Mouse (Mus musculus) cerebellum, adult (tissue): ENCODE data around the gene Vti1a.

Source experiments
- ATAC-seq: cut with Nextera tagmentation; 2 replicates; pipeline ENCODE4 v1.9.2; 2017; ENCODE audit warnings: mild to moderate bottlenecking, moderate library complexity, mixed read lengths; ENCODE audit not compliant: insufficient number of reproducible peaks, low FRiP score, low TSS enrichment

Vti1a gene

GRCm38 (mm10) chr19:55316109-55316714 is at the start of gene Vti1a:
Vti1a (plus strand) TSS chr19:55316295.
- peak; percentile 86 for ATAC-seq

DNA sequence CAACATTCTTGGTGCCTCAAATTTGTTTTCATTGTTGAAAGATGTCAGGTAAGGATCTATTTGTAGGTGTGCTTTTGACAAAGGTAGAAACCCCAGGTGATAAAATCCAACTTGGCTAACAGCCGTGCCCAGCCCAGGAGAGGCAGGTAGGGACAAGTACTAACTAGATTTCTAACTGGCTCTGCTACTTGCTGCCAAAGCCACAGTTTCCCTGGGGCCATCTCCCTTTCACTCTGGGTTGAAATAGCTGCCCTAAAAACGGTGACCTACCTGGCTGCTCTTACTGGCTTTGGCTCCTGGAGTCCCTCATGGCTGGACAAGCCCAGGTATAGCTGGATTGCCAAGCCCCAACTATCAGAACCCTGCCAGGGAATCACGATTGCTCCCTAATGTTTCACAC is 49.3 kb upstream of the Vti1a start:
- no peak for ATAC-seq

DNA sequence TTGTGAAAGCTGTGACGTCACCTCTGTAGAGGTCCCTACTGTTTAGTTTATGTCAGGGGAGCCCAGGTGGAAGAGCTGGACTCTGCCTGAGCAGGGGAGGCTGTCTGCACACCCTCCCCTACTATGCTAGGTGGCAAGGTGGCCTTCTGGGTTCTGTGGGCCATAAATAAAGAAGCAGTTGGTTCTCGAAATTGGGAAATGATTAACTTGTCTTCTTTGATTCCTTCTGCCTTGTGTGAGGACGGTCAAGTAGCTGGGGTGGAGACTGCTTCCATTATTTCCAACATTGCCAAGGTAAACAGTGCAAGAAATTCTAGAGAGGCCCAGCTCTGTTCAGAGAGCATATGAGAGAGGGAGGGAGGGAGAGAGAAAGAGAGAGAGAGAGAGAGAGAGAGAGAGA is 47.9 kb upstream of the Vti1a start:
- no peak for ATAC-seq

DNA sequence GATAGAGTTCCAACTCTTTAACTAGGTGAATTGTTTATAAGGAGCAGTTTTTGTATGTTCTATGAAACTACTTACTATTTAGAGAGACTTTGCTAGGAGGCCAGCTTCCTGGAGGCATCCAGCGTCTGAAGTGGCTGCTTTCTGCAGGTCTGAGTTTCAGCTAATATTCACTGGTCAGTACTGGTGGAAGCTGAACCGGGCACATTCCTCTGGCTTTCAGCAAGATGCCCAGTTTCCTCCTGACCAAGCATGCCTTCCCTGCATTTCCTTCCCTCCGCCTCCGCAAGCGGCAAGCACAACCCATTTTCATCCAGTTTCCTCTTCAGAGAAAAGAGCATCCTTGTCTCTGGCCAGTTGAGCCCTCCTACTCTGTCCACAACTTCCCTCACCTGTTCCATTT is 47.0 kb upstream of the Vti1a start:
- ATAC-seq, result no peak

- ATAC-seq, result no peak
These were observed 44.6 kb upstream of the Vti1a start for GRCm38 (mm10) chr19:55271448-55271847.

DNA sequence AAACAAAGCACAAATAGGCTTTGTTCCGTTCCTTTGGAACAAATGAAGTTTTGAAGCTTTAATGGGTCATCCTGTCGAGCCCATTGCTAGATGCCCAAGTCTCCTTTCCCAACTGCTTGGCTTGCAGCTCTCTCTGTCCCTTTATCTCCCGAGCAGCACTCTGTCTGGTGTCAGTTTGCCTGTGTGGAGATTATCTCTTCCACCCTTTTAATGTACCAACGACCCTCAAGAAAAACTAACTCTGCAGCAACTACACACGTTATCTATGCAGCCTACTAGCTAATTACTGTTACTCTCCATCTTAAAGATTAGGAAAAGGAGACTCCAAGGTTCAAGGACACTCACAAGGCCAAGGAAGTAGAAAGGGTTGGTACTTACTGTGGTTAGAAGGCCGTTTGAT is 42.8 kb upstream of the Vti1a start:
- ATAC-seq, result no peak

DNA sequence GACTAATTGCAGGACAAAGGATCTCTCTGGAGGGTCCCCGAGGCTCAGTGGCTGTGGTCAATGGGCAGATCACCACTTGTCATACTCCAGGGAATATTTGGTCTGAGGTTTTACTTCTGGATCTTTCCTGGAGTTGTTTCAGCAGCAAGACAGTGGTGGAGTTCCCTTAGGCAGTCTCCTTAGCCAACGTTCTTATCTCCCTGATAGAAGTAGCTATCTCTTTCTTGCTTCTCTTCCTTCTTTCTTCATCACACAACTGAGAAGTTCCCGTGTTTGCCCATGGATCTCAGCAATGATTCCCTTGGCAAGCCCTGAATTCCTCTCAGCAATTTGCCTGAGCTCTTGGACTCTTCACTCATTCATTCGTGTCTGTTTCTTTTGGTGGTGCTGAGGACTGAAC is 40.0 kb upstream of the Vti1a start:
- ATAC-seq, result no peak

- ATAC-seq, result no peak
These were observed 39.3 kb upstream of the Vti1a start for GRCm38 (mm10) chr19:55276770-55277169.

GRCm38 (mm10) chr19:55284093-55284492 is 32.0 kb upstream of the Vti1a start:
- no peak for ATAC-seq

- no peak for ATAC-seq
These were observed 30.1 kb upstream of the Vti1a start for GRCm38 (mm10) chr19:55286034-55286433.

GRCm38 (mm10) chr19:55288974-55289373 is 27.1 kb upstream of the Vti1a start:
- ATAC-seq, result no peak

- no peak for ATAC-seq
These were observed 25.3 kb upstream of the Vti1a start for GRCm38 (mm10) chr19:55290621-55291270.

DNA sequence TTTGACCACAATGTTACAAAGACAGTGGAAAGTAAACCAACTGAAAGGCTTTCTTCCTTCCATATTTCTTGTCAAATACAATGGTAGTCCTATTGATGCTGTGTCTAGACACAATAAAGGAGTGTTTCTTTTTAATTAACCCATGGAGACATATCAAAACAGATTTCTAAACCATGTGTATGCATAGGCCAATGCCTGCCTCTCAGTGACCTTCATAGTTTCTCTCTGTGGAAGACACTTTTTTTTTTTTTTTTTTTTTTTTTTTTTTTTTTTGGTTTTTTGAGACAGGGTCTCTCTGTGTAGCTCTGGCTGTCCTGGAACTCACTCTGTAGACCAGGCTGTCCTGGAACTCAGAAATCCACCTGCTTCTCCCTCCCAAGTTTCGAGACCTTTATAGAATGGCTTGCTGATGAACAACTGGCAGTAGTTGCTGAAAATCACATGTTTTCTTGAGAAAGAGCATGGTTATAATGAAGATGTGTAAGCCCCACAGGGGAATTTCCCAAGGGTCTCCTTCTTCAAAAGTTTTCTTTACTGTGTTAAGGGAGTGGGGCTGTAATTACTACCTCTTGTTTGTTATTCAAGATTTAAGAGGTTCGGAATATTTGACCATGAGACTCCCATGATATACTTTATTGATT is 23.8 kb upstream of the Vti1a start:
- ATAC-seq, result no peak

GRCm38 (mm10) chr19:55293175-55293574 is 22.9 kb upstream of the Vti1a start:
- no peak for ATAC-seq

DNA sequence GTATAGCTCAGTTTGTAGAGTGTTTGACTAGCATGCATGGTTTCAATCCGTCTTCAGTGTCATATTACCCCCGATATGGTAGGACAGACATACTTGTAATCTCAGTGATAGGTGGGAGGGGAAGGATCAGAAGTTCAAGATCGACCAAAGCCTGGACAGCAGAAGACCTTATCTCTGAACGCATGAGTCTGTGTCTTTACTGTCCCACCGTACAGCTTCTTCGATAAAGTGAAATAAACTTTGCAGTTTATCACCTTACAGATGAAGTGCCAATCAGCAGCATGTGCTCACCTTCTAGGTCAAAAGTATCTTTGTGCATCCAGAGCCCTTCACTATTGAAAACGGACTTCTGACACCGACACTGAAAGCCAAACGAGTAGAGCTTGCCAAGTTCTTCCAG is 21.0 kb upstream of the Vti1a start:
- ATAC-seq, result no peak

GRCm38 (mm10) chr19:55295556-55295955 is 20.5 kb upstream of the Vti1a start:
- ATAC-seq, result no peak

DNA sequence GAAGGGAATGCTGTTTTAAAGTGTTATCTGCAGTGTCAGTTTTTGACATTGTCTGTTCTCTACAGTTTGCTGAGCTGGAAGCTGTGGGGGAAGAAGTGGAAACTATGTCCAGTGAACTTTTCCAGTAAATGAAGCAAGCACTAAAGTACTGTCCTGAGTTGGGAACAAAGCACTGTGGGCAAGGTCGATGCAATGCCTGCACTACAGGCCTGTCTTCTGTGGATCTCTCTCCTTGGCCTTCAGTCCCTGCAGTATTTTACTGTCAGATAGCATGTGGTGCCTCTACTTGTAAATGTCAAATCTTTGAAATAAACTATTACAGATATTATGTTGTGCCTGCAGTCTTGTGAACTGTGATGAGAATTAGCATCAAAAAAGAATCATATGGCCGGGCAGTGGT is 19.8 kb upstream of the Vti1a start:
- no peak for ATAC-seq

- no peak for ATAC-seq
These were observed 18.6 kb upstream of the Vti1a start for GRCm38 (mm10) chr19:55297489-55297888.

DNA sequence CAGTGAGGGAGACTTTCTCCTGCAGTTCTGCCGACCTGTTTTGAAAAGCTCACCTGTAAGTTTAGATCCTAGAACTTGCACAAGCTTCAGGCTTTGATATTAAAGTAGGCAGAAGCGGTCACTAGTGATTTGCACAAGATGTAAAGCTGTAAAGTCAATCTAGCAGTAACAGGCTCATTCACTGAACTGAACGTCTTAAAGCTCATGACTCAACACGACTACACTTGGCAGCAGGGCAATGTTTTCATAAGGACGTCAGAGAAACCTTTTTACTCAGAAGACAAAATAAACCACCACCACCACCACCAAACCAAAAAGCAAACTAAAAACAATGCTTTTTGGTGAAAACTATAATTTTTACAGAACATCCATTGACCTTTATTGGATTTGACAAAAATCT is 18.1 kb upstream of the Vti1a start:
- no peak for ATAC-seq

- no peak for ATAC-seq
These were observed 16.7 kb upstream of the Vti1a start for GRCm38 (mm10) chr19:55299378-55299777.

DNA sequence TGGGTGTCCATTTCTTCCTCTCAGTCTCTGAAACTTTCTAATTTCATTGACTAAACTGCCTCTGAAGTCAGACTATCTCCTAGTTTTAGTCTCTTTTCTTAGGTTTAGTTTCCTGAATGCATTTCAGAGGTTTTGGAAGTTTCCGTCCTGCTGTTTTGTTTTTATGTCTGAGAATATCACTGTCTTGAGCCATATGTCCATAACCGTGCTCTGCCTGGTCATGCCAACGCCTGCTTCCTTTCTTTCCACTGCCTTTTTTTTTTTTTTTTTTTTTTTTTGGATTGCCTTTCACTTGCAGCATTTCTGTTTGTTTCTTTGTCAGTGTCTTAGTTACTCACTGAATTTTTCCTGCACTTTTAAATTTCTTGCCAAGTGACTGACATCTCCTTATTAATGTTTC is 15.6 kb upstream of the Vti1a start:
- no peak for ATAC-seq

DNA sequence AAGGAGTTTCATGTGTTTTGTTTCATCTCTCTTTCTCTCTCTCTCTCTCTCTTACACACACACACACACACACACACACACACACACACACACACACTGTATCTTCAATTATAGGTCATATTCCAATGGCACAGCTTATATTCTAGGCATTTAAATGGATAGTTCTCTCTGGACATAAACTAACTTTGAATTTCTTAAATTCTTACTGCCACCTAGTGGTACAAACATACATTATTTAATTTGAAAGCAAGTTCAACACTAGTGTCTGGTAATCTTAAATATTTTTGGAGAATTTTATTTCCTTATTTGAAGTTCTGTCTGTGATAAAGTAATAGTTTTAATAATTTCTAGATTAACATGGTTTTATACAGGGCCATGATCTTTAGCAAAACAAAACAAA is 11.1 kb upstream of the Vti1a start:
- no peak for ATAC-seq
